Mouse (Mus musculus) C2C12 (cell line): Measurements from ENCODE around the gene Cipc.

Experiments
- CEBPB ChIP-seq: IDR thresholded peaks from one replicate; pipeline ENCODE4 v1.6.1; 2011; ENCODE audit warnings: low read depth, mild to moderate bottlenecking, control low read depth, moderate library complexity
- CTCF ChIP-seq: IDR thresholded peaks from one replicate; pipeline ENCODE4 v1.5.1; 2011; ENCODE audit not compliant: control insufficient read depth, insufficient read depth, insufficient read length
- MAX ChIP-seq: IDR thresholded peaks from one replicate; pipeline ENCODE4 v1.6.1; 2011; ENCODE audit warnings: mild to moderate bottlenecking, control low read depth
- MYOG ChIP-seq: IDR thresholded peaks from one replicate; pipeline ENCODE4 v1.6.1; 2011; ENCODE audit not compliant: control insufficient read depth, insufficient read length; ENCODE audit errors: extremely low read depth
- USF1 ChIP-seq: IDR thresholded peaks from one replicate; pipeline ENCODE4 v1.6.1; 2011; ENCODE audit warnings: low read depth, mild to moderate bottlenecking, control low read depth, moderate library complexity

- TF ChIP-seq CTCF (no peak), MAX (no peak), CEBPB (no peak), USF1 (no peak), MYOG (no peak)
Measured at GRCm38 (mm10) chr12:86931919-86932574, 14.8 kb upstream of the Cipc start.
